Mouse (Mus musculus) liver, embryonic 14.5 days (tissue): ENCODE results near the gene Pigq. TPM values are rescaled to one million over a fixed set of nuclear protein-coding genes. Genes with fewer than 3 reads are reported as not detected.

ENCODE experiments used
- ATAC-seq: fragments of 200-750 bp; cut with Nextera tagmentation; 2 replicates; pipeline ENCODE4 v1.8.0; 2017; ENCODE audit warnings: moderate number of reproducible peaks, mild to moderate bottlenecking, moderate library complexity; ENCODE audit not compliant: insufficient read depth
- DNase-seq, 3 experiments: peaks; one replicate each; pipeline ENCODE4 v3.0.0-alpha.2; 2012 to 2013; ENCODE audit warnings: low read depth in 3 of 3, low spot score in 3 of 3
- H3K27ac ChIP-seq: fragments of 300-500 bp; sonication (generic); 2 replicates; pipeline ENCODE4 v1.5.1; 2014; ENCODE audit warnings: moderate library complexity, mild to moderate bottlenecking, control low read depth, inconsistent platforms
- H3K27me3 ChIP-seq: fragments of 300-500 bp; sonication (generic); 2 replicates; pipeline ENCODE4 v1.6.1; 2014; ENCODE audit warnings: mild to moderate bottlenecking, low read length, moderate library complexity; ENCODE audit not compliant: control insufficient read depth, insufficient read depth
- H3K36me3 ChIP-seq: fragments of 300-500 bp; sonication (generic); replicated peaks from 2 replicates; pipeline ENCODE4 v1.6.1; 2014; ENCODE audit warnings: low read depth; ENCODE audit not compliant: control insufficient read depth, insufficient read depth
- H3K4me1 ChIP-seq, 2 experiments: fragments of 200-500 bp in 1 of 2; fragments of 300-500 bp in 1 of 2; sonication (generic) in 1 of 2; replicated peaks; 2 replicates each; pipeline ENCODE4 v1.6.1; 2012 to 2014; ENCODE audit warnings: antibody characterized with exemption in 1 of 2, inconsistent platforms in 1 of 2, low read length in 1 of 2; ENCODE audit not compliant: control insufficient read depth in 2 of 2, insufficient read depth in 2 of 2
- H3K4me2 ChIP-seq: fragments of 300-500 bp; sonication (generic); 2 replicates; pipeline ENCODE4 v1.6.1; 2014; ENCODE audit warnings: low read depth, mild to moderate bottlenecking, control low read depth, moderate library complexity
- H3K4me3 ChIP-seq, 2 experiments: fragments of 200-500 bp in 1 of 2; fragments of 300-500 bp in 1 of 2; sonication (generic) in 1 of 2; 2 replicates each; pipeline ENCODE4 v1.5.1; 2012 to 2014; ENCODE audit warnings: low read depth in 2 of 2, low read length in 2 of 2, mild to moderate bottlenecking in 2 of 2, control low read depth in 1 of 2, inconsistent platforms in 1 of 2, moderate library complexity in 1 of 2; ENCODE audit not compliant: insufficient read depth in 1 of 2
- H3K9ac ChIP-seq: fragments of 300-500 bp; sonication (generic); replicated peaks from 2 replicates; pipeline ENCODE4 v1.6.1; 2014; ENCODE audit warnings: mild to moderate bottlenecking, control low read depth, moderate library complexity
- H3K9me3 ChIP-seq: fragments of 300-500 bp; sonication (generic); 2 replicates; pipeline ENCODE4 v1.6.1; 2016; ENCODE audit warnings: low read length, mixed read lengths; ENCODE audit not compliant: control insufficient read depth
- CTCF ChIP-seq: IDR thresholded peaks from 2 replicates; pipeline ENCODE4 v1.5.1; 2016; ENCODE audit warnings: antibody characterized with exemption, low read depth, control low read depth
- EP300 ChIP-seq: IDR thresholded peaks from 2 replicates; pipeline ENCODE4 v1.6.1; 2016; ENCODE audit warnings: antibody characterized with exemption, low read depth
- WGBS: fragments of 180-500 bp; shearing (Covaris S2); extraction: QIAGEN DNeasy Blood & Tissue Kit; methylation state at CpG from one replicate; pipeline ENCODE4 v1.1.7; 2014; ENCODE audit not compliant: insufficient replicate concordance; 5-methylcytosine and 5-hydroxymethylcytosine counted together
- polyA plus RNA-seq, 2 experiments: library from polyadenylated mRNA; depleted of rRNA in 1 of 2; stranded (reverse) in 1 of 2; unstranded in 1 of 2; fragments of >200 nt; fragmentation: Nextera tagmentation in 1 of 2; extraction: Ambion mirVana in 1 of 2; gene quantifications; 2 replicates each; pipeline versions ENCODE4 v1.2.1 to v1.2.3; 2012 to 2014

Pigq gene
- polyA plus RNA-seq, 2 experiments = 170 to 270 TPM

- Histone ChIP-seq H3K9me3 (no peaks in the 10 kb centered on the region), H3K27ac (no peak overlapping the region), H3K36me3 (no peaks in the 10 kb centered on the region), H3K4me3 (no peak overlapping the region), H3K9ac (no peak overlapping the region), H3K4me1 (peaks cover 6 to 21% of the 10 kb centered on the region in 2 experiments), H3K27me3 (no peaks in the 10 kb centered on the region), H3K4me2 (no peak overlapping the region)
- 43% methylated on average over 4 of the region's 4 CpGs for WGBS
- ATAC-seq (no peak), DNase-seq (no peak)
- no peak for TF ChIP-seq EP300
- no peak for TF ChIP-seq CTCF
These were observed 30.4 kb downstream of the Pigq start for GRCm38 (mm10) chr17:25914295-25914694.

- WGBS = 7% methylated on average over 1 of the region's 1 CpGs
- TF ChIP-seq CTCF = no peak
- no peak for TF ChIP-seq EP300
- Histone ChIP-seq H3K4me2 (no peak overlapping the region), H3K27ac (no peak overlapping the region), H3K9me3 (no peaks in the 10 kb centered on the region), H3K36me3 (no peaks in the 10 kb centered on the region), H3K9ac (no peak overlapping the region), H3K4me3 (no peak overlapping the region), H3K27me3 (no peaks in the 10 kb centered on the region), H3K4me1 (peaks cover 6 to 21% of the 10 kb centered on the region in 2 experiments)
- no peak for DNase-seq
- no peak for ATAC-seq
These were observed 30.9 kb downstream of the Pigq start for GRCm38 (mm10) chr17:25913877-25914275.

GRCm38 (mm10) chr17:25913186-25913876 lies 31.4 kb downstream of the Pigq start:
- Histone ChIP-seq H3K4me3 (no peak overlapping the region), H3K27ac (no peak overlapping the region), H3K4me2 (no peak overlapping the region), H3K9ac (no peak overlapping the region), H3K9me3 (no peaks in the 10 kb centered on the region), H3K36me3 (no peaks in the 10 kb centered on the region), H3K27me3 (no peaks in the 10 kb centered on the region), H3K4me1 (peaks cover under 1 to 16% of the 10 kb centered on the region in 2 experiments; a peak in 3 of 4 replicates)
- no peak for TF ChIP-seq CTCF
- TF ChIP-seq EP300 = no peak
- ATAC-seq = no peak
- no peak for DNase-seq
- WGBS = 50% methylated on average over 14 of the region's 14 CpGs

GRCm38 (mm10) chr17:25911816-25912215 lies 32.9 kb downstream of the Pigq start:
- ATAC-seq (no peak), DNase-seq (no peak)
- WGBS = 74% methylated on average over 4 of the region's 4 CpGs
- no peaks in the 10 kb centered on the region for H3K36me3 ChIP-seq
- H3K9ac ChIP-seq = no peak overlapping the region
- no peak overlapping the region for H3K27ac ChIP-seq
- H3K4me1 ChIP-seq = peaks cover 0 to 15% of the 10 kb centered on the region in 2 experiments; a peak in 1 of 4 replicates
- TF ChIP-seq EP300 (no peak), CTCF (no peak)
- H3K4me2 ChIP-seq = no peak overlapping the region
- H3K9me3 ChIP-seq = no peaks in the 10 kb centered on the region
- H3K4me3 ChIP-seq = no peak overlapping the region
- no peaks in the 10 kb centered on the region for H3K27me3 ChIP-seq

- no peaks in the 10 kb centered on the region for H3K4me1 ChIP-seq
- WGBS = 68% methylated on average over 2 of the region's 2 CpGs
These were observed 37.1 kb downstream of the Pigq start for GRCm38 (mm10) chr17:25907640-25908039.

More at GRCm38 (mm10) chr17:25907640-25908039, 37.1 kb downstream of the Pigq start:
- no peak overlapping the region for H3K27ac ChIP-seq
- no peaks in the 10 kb centered on the region for H3K27me3 ChIP-seq
- no peak overlapping the region for H3K4me2 ChIP-seq
- DNase-seq (no peak), ATAC-seq (no peak)
- H3K4me3 ChIP-seq = no peak overlapping the region
- TF ChIP-seq EP300 = no peak
- no peak for TF ChIP-seq CTCF
- no peaks in the 10 kb centered on the region for H3K9me3 ChIP-seq
- no peak overlapping the region for H3K9ac ChIP-seq
- H3K36me3 ChIP-seq = no peaks in the 10 kb centered on the region
